Mouse (Mus musculus): Measurements from ENCODE around the gene Lpcat2b. TPM values are rescaled to one million over a fixed set of nuclear protein-coding genes. Genes with fewer than 3 reads are reported as not detected.

The Lpcat2b gene
- not detected in 2 replicates for polyA plus RNA-seq (2012; rRNA removed; ENCODE audit: low replicate concordance)

DNA sequence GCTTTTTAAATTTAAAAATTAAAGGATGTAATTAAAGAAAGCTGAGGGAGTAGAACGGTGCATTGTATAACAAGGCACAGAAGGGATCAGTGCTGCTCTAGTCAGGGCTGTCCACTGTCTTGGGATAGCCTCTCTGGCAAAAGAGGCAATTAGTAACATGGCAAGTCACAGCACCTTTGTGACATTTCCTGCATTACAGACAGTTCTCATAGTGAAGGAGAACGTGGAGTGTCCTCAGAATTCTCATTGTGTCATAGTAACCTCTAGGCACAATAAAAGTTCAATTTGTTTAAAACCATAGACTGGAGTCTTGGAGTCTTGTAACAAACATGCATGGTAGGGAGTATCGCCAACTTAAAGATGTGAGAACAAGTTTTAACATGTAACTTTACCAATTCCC lies at the start of gene Lpcat2b:
TSS of gene Lpcat2b (plus strand) at position 301 of the 400 bp plus-strand sequence.

DNA sequence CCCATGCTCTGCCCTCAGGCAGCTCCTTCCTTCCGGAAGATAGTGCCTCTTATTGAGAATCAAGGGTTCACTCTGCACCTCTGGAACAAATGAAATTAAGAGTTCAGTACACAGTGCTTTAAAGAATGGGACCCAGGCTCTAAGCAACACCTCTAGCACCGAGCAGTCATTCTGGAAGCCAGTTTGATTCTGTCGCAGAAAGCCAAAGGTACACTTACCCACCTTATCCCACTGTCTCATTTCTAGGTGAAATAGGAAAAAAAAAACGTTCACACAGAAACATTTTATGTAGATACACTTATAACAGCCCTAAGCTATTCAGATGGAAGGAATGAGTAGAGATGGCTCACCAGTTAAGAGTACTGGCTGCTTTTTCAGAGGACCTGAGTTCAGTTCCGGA lies 28.9 kb upstream of the Lpcat2b start, which contains the start of gene Ephx4:
TSS of gene Ephx4 (plus strand) at position 301 of the 400 bp plus-strand sequence.

DNA sequence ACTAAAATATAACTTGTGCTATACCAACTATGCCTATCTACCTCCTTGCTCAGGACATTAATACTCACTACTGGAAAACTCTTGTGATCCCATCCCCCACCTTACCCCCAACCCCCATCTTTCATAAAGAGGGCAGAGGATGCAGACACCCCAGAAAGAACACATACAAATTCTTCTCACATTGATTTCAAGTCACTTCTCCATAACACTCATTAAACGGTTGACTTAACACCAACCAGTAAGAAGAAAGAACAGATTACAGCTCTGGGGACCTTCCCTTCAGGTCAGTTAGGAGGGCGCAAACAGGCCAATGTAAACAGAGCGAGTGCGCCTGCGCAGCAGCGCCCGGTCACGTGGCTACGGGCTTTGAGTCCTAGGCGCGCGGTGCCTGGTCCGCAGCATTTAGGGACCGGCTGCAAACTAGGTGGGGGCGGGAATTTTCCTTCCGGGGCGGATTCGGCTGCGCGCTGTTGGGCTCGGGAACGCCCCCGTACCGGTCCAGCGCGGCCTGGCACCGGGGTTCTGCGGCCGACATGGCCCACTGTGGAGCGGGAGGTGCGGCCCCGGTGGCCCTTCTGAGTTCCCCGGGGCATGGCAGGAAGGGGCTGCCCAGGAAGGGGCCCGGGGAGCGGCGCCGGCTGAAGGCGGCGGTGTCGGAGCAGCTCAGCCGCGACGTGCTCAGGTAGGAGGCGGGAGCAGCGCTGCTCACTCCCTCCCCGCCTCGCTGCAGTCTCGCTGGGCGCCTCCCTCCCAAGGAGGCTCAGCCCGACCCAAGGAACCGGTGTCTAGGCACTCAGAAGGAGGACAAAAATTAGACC lies 6.3 kb downstream of the Lpcat2b start, which contains the start of gene Btbd8:
TSS of gene Btbd8 (plus strand) at position 534 of the 818 bp plus-strand sequence.

Other genes with a start within 250 kb of the Lpcat2b start
- gene Tgfbr3, start 141.9 kb upstream of the Lpcat2b start, polyA plus RNA-seq (2012; rRNA removed; ENCODE audit: low replicate concordance), result 71.2 and 75.7 TPM in 2 replicates
- gene Brdt, start 100.4 kb upstream of the Lpcat2b start, polyA plus RNA-seq (2012; rRNA removed; ENCODE audit: low replicate concordance), result 1.5 and 1.9 TPM in 2 replicates
- 0.65 and 0.99 TPM in 2 replicates for gene Ephx4, start 28.8 kb upstream of the Lpcat2b start, polyA plus RNA-seq (2012; rRNA removed; ENCODE audit: low replicate concordance)
- 0.76 and 1.6 TPM in 2 replicates for gene Btbd8, start 6.4 kb downstream of the Lpcat2b start, polyA plus RNA-seq (2012; rRNA removed; ENCODE audit: low replicate concordance)
- gene Gm42669, start 76.1 kb downstream of the Lpcat2b start, polyA plus RNA-seq (2012; rRNA removed; ENCODE audit: low replicate concordance), result not detected in 2 replicates
- gene 1700028K03Rik, start 103.2 kb downstream of the Lpcat2b start, polyA plus RNA-seq (2012; rRNA removed; ENCODE audit: low replicate concordance), result 0.04 TPM in 1 of 2 replicates, not detected in the other
- 1.4 and 3.5 TPM in 2 replicates for gene Rpap2, start 165.8 kb downstream of the Lpcat2b start, polyA plus RNA-seq (2012; rRNA removed; ENCODE audit: low replicate concordance)
- gene Glmn, start 166.3 kb downstream of the Lpcat2b start, polyA plus RNA-seq (2012; rRNA removed; ENCODE audit: low replicate concordance), result 0.26 and 1.3 TPM in 2 replicates